Mouse (Mus musculus): ENCODE results near the gene Plagl2.

Gene Plagl2

GRCm38 (mm10) chr2:153239021-153239859, 2.0 kb downstream of the Plagl2 start:
- no peak for DNase-seq (ENCODE audit: low spot score)

- no peak for DNase-seq (ENCODE audit: low spot score)
Observed at GRCm38 (mm10) chr2:153238406-153238805, 2.8 kb downstream of the Plagl2 start.

GRCm38 (mm10) chr2:153237891-153238290, 3.3 kb downstream of the Plagl2 start:
- no peak for DNase-seq (ENCODE audit: low spot score)

- DNase-seq (ENCODE audit: low spot score) = no peak
Observed at GRCm38 (mm10) chr2:153237193-153237592, 4.0 kb downstream of the Plagl2 start.

GRCm38 (mm10) chr2:153228523-153228922, 12.7 kb downstream of the Plagl2 start:
- no peak for DNase-seq (ENCODE audit: low spot score)

- DNase-seq (ENCODE audit: low spot score) = no peak
Observed at GRCm38 (mm10) chr2:153227959-153228358, 13.3 kb downstream of the Plagl2 start.

GRCm38 (mm10) chr2:153225595-153225953, 15.7 kb downstream of the Plagl2 start:
- no peak for DNase-seq (ENCODE audit: low spot score)

- DNase-seq (ENCODE audit: low spot score) = peak; percentile 60
Observed at GRCm38 (mm10) chr2:153224946-153225594, 16.2 kb downstream of the Plagl2 start, which contains the start of gene Tspyl3. TSS of gene Tspyl3 (minus strand) at chr2:153225441.

GRCm38 (mm10) chr2:153222566-153222965, 18.7 kb downstream of the Plagl2 start:
- no peak for DNase-seq (ENCODE audit: low spot score)

GRCm38 (mm10) chr2:153222130-153222529, 19.1 kb downstream of the Plagl2 start:
- no peak for DNase-seq (ENCODE audit: low spot score)

GRCm38 (mm10) chr2:153221620-153222019, 19.6 kb downstream of the Plagl2 start:
- DNase-seq (ENCODE audit: low spot score) = no peak

- no peak for DNase-seq (ENCODE audit: low spot score)
Observed at GRCm38 (mm10) chr2:153218516-153218915, 22.7 kb downstream of the Plagl2 start.

- DNase-seq (ENCODE audit: low spot score) = no peak
Observed at GRCm38 (mm10) chr2:153217826-153218340, 23.3 kb downstream of the Plagl2 start.

GRCm38 (mm10) chr2:153215421-153215820, 25.8 kb downstream of the Plagl2 start:
- DNase-seq (ENCODE audit: low spot score) = no peak

GRCm38 (mm10) chr2:153214771-153215259, 26.4 kb downstream of the Plagl2 start:
- no peak for DNase-seq (ENCODE audit: low spot score)

GRCm38 (mm10) chr2:153213351-153213750, 27.9 kb downstream of the Plagl2 start:
- no peak for DNase-seq (ENCODE audit: low spot score)

GRCm38 (mm10) chr2:153211451-153211850, 29.8 kb downstream of the Plagl2 start:
- DNase-seq (ENCODE audit: low spot score) = no peak

- DNase-seq (ENCODE audit: low spot score) = no peak
Observed at GRCm38 (mm10) chr2:153209286-153209685, 31.9 kb downstream of the Plagl2 start.

- no peak for DNase-seq (ENCODE audit: low spot score)
Observed at GRCm38 (mm10) chr2:153208149-153208548, 33.1 kb downstream of the Plagl2 start.

- no peak for DNase-seq (ENCODE audit: low spot score)
Observed at GRCm38 (mm10) chr2:153202766-153203165, 38.5 kb downstream of the Plagl2 start.

- no peak for DNase-seq (ENCODE audit: low spot score)
Observed at GRCm38 (mm10) chr2:153199114-153199513, 42.1 kb downstream of the Plagl2 start.

GRCm38 (mm10) chr2:153198485-153198884, 42.7 kb downstream of the Plagl2 start:
- DNase-seq (ENCODE audit: low spot score) = no peak

- no peak for DNase-seq (ENCODE audit: low spot score)
Observed at GRCm38 (mm10) chr2:153194255-153194654, 47.0 kb downstream of the Plagl2 start.

All from embryo, embryonic 10 days (tissue).